8 mouse cellular contexts compared by ENCODE assay signal in genomic region chr12:113013604-113014558, GRCm38 (mm10). TPM values are rescaled to one million over a fixed set of nuclear protein-coding genes. Genes with fewer than 3 reads are reported as not detected.
DNase-seq lines count a peak whose midpoint lies in the region; ATAC-seq lines count a peak whose summit lies in the region.

Pacs2 (plus strand) TSS chr12:113014508.

- ATAC-seq in activated CD4-positive, CD25-positive, alpha-beta regulatory T cell, adult 4 months: peak; percentile 90
- ATAC-seq in common myeloid progenitor, adult 5-6 weeks (replicated peaks; ENCODE audit: low read depth, poor library complexity, severe bottlenecking): peak; percentile 63
- peak; percentile 72 for ATAC-seq in megakaryocyte-erythroid progenitor cell, adult 5-6 weeks (replicated peaks; ENCODE audit: low FRiP score, low TSS enrichment, poor library complexity, severe bottlenecking)

- peak; percentile 91 to 95 for DNase-seq in gastrocnemius, adult 8-10 months (ENCODE audit: low spot score in 2 of 2)
- DNase-seq in hindlimb bud, embryonic 11.5 days (ENCODE audit: extremely low spot score, low read depth, low spot score): peak; percentile 56
- peak; percentile 85 to 97 for DNase-seq in left cerebral cortex, postnatal 10 days (ENCODE audit: extremely low spot score in 1 of 2, low spot score in 2 of 2)
- DNase-seq in right cerebral cortex, postnatal 25 days: peak; percentile 94
- DNase-seq in urinary bladder, postnatal 4 days (ENCODE audit: low spot score in 2 of 2): peak; percentile 94 to 95

- intact Hi-C loops in left cerebral cortex, postnatal 10 days (cut with DNase I): no loop called here

RNA-seq across cellular contexts. Expression of gene Pacs2, which starts in this region (rescaled TPM):
- 1 to 10 TPM; 5.4 to 6.6 TPM for polyA plus RNA-seq in activated CD4-positive, CD25-positive, alpha-beta regulatory T cell, adult 4 months (2017; shearing (Covaris generic))
- 15.5 and 15.9 TPM in 2 replicates for total RNA-seq in common myeloid progenitor, adult 5-6 weeks (2017)
- total RNA-seq in gastrocnemius, adult 8-10 months (2022): 10 to 100 TPM; 32.6 to 36.9 (median 36.3) TPM
- total RNA-seq in left cerebral cortex, postnatal 10 days (2021): 100 to 1,000 TPM; 126 to 128 TPM
- 31.6 and 33.3 TPM in 2 replicates for total RNA-seq in megakaryocyte-erythroid progenitor cell, adult 5-6 weeks (2014; fragmentation: Nextera tagmentation)
- total RNA-seq in megakaryocyte-erythroid progenitor cell, adult 5-6 weeks (2017): 9.4 and 10.0 TPM in 2 replicates

Comparison
In these comparisons a context has a peak if more than half of its experiments do, and no peak if none do; other contexts are left out.
1. Peak in every context shown above with its lines: DNase-seq and ATAC-seq.